Mouse (Mus musculus) kidney, adult 2 months (tissue): ENCODE results near the gene Nin. TPM values are rescaled to one million over a fixed set of nuclear protein-coding genes. Genes with fewer than 3 reads are reported as not detected.
A peak's percentile ranks its signal among the peaks of the same experiment; 100 is the strongest.

Experiments
- DNase-seq: peaks from one replicate; pipeline ENCODE4 v3.0.0; 2021
- H3K27ac ChIP-seq: fragments of 200-500 bp; 2 replicates; pipeline ENCODE4 v1.5.1; 2012; ENCODE audit warnings: low read depth, low read length, control low read depth, inconsistent platforms; ENCODE audit not compliant: insufficient read depth
- H3K27me3 ChIP-seq: fragments of 200-500 bp; replicated peaks from 2 replicates; pipeline ENCODE4 v1.6.1; 2012; ENCODE audit warnings: mild to moderate bottlenecking, moderate library complexity, low read length, inconsistent platforms; ENCODE audit not compliant: control insufficient read depth, insufficient read depth
- H3K36me3 ChIP-seq: fragments of 200-500 bp; 2 replicates; pipeline ENCODE4 v1.6.1; 2012; ENCODE audit warnings: mild to moderate bottlenecking, moderate library complexity, low read length, inconsistent platforms; ENCODE audit not compliant: control insufficient read depth, insufficient read depth
- H3K4me1 ChIP-seq: fragments of 200-500 bp; 2 replicates; pipeline ENCODE4 v1.6.1; 2011; ENCODE audit warnings: low read length; ENCODE audit not compliant: control insufficient read depth, insufficient read depth
- H3K4me3 ChIP-seq: fragments of 200-500 bp; 2 replicates; pipeline ENCODE4 v1.5.1; 2011; ENCODE audit warnings: mild to moderate bottlenecking, low read depth, low read length, control low read depth; ENCODE audit not compliant: insufficient read depth
- CTCF ChIP-seq: fragments of 200-500 bp; conservative IDR thresholded peaks from 2 replicates; pipeline ENCODE4 v1.5.1; 2011; ENCODE audit warnings: low read depth, mild to moderate bottlenecking, control low read depth, low read length, moderate library complexity, mixed read lengths; ENCODE audit not compliant: insufficient read depth, insufficient read length
- POLR2A ChIP-seq: fragments of 200-500 bp; IDR thresholded peaks from one replicate; pipeline ENCODE4 v1.6.1; 2011; ENCODE audit warnings: low read depth, low read length, control low read depth
- WGBS: fragments of 180-500 bp; shearing (Covaris S2); methylation state at CpG from one replicate; pipeline ENCODE4 v1.1.7; 2018; 5-methylcytosine and 5-hydroxymethylcytosine counted together
- polyA plus RNA-seq: library from polyadenylated mRNA; depleted of rRNA; stranded (reverse); fragments of >200 nt; gene quantifications from 2 replicates; pipeline ENCODE4 v1.2.3, GENCODE M21; 2012

Nin gene
- polyA plus RNA-seq, 1 experiment, result 4.9 TPM

DNA sequence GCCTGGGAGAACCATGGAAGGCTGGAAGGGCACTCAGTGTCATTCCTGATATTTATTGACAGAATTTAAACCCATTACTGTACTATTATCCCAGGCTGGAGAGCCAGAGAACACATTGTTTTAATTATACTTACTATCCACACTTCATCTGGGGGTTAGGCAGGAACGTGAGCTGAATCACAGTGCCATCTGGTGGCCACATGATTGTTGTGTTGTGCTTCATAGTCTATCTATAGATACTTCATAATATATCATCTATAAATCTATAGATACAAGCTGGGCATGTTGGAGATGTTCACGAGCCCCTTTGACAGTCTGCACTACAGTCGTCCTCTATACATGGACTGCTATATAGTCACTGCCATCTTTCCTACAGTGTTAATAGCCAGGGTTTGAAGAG, 51.4 kb downstream of the Nin start:
- no peak overlapping the region for H3K4me3 ChIP-seq
- TF ChIP-seq POLR2A, result no peak
- TF ChIP-seq CTCF, result peak; percentile 76
- H3K27ac ChIP-seq, result no peak overlapping the region
- 31% methylated on average over 3 of the region's 3 CpGs for WGBS
- H3K4me1 ChIP-seq, result no peaks in the 10 kb centered on the region
- no peaks in the 10 kb centered on the region for H3K36me3 ChIP-seq
- no peaks in the 10 kb centered on the region for H3K27me3 ChIP-seq
- peak; percentile 51 for DNase-seq

GRCm38 (mm10) chr12:70058956-70059851, 54.3 kb downstream of the Nin start:
- TF ChIP-seq POLR2A, result no peak
- peak; percentile 31; the same call in 1 of the 2 replicates for TF ChIP-seq CTCF
- H3K27me3 ChIP-seq, result no peaks in the 10 kb centered on the region
- 73% methylated on average over 14 of the region's 14 CpGs for WGBS
- DNase-seq, result no peak
- no peaks in the 10 kb centered on the region for H3K36me3 ChIP-seq
- H3K4me1 ChIP-seq, result no peaks in the 10 kb centered on the region
- H3K27ac ChIP-seq, result no peak overlapping the region
- H3K4me3 ChIP-seq, result no peak overlapping the region

DNA sequence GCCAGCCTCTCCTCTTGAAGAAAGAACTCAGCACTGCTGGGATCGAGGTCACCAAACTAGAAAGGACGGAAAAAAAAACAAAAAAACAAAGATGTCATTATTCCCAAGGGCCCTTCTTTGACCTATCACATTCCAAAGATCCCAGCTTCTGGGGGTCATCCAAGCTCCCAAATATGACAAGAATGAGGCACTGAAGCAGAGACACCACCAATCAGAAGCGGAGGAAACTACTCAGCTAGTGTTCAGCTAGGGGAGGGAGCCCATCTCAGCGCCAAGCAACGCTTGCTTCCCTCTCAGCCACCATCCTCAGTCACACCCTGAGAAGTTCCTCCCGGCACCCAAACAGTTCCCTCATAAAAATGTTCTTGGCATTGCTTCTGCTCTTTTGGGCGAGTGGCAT, 62.8 kb downstream of the Nin start:
- peak; percentile 78 for DNase-seq
- whole genome bisulfite sequencing, result 65% methylated on average over 7 of the region's 7 CpGs
- H3K4me3 ChIP-seq, result no peak overlapping the region
- TF ChIP-seq CTCF (no peak), POLR2A (no peak)
- H3K4me1 ChIP-seq, result no peaks in the 10 kb centered on the region
- H3K27ac ChIP-seq, result peak overlapping the region; percentile 67; the same call in 1 of the 2 replicates
- H3K36me3 ChIP-seq, result no peaks in the 10 kb centered on the region
- no peaks in the 10 kb centered on the region for H3K27me3 ChIP-seq

GRCm38 (mm10) chr12:70048741-70049140, 64.8 kb downstream of the Nin start:
- Histone ChIP-seq H3K36me3 (no peaks in the 10 kb centered on the region), H3K27me3 (no peaks in the 10 kb centered on the region), H3K27ac (no peak overlapping the region), H3K4me3 (no peak overlapping the region), H3K4me1 (no peaks in the 10 kb centered on the region)
- no peak for DNase-seq
- 83% methylated on average over 9 of the region's 9 CpGs for WGBS
- TF ChIP-seq POLR2A, result no peak
- no peak for TF ChIP-seq CTCF

- Histone ChIP-seq H3K4me3 (no peak overlapping the region), H3K27ac (peak overlapping the region; percentile 3; the same call in 1 of the 2 replicates), H3K27me3 (no peaks in the 10 kb centered on the region), H3K36me3 (no peaks in the 10 kb centered on the region), H3K4me1 (no peaks in the 10 kb centered on the region)
- no peak for TF ChIP-seq POLR2A
- no peak for TF ChIP-seq CTCF
- DNase-seq, result peak; percentile 33
- 75% methylated on average over 7 of the region's 7 CpGs for WGBS
Measured at GRCm38 (mm10) chr12:70047281-70047680, 66.2 kb downstream of the Nin start.

GRCm38 (mm10) chr12:70044353-70044752, 69.2 kb downstream of the Nin start:
- H3K36me3 ChIP-seq, result no peaks in the 10 kb centered on the region
- DNase-seq, result no peak
- WGBS, result 78% methylated on average over 4 of the region's 4 CpGs
- no peaks in the 10 kb centered on the region for H3K27me3 ChIP-seq
- no peaks in the 10 kb centered on the region for H3K4me1 ChIP-seq
- no peak overlapping the region for H3K27ac ChIP-seq
- TF ChIP-seq CTCF, result no peak
- no peak for TF ChIP-seq POLR2A
- H3K4me3 ChIP-seq, result no peak overlapping the region

GRCm38 (mm10) chr12:70043421-70043820, 70.1 kb downstream of the Nin start:
- TF ChIP-seq CTCF (no peak), POLR2A (no peak)
- DNase-seq, result no peak
- H3K27ac ChIP-seq, result no peak overlapping the region
- no peak overlapping the region for H3K4me3 ChIP-seq
- H3K27me3 ChIP-seq, result no peaks in the 10 kb centered on the region
- no peaks in the 10 kb centered on the region for H3K4me1 ChIP-seq
- WGBS, result 95% methylated on average over 13 of the region's 13 CpGs
- no peaks in the 10 kb centered on the region for H3K36me3 ChIP-seq
